Mouse (Mus musculus) adrenal gland, postnatal 10 days (tissue): Measurements from ENCODE around the gene Nckap5. TPM values are rescaled to one million over a fixed set of nuclear protein-coding genes. Genes with fewer than 3 reads are reported as not detected.

Experiments used
- DNase-seq: peaks from one replicate; pipeline ENCODE4 v3.0.0; 2021; ENCODE audit warnings: mixed read lengths
- total RNA-seq, 2 experiments: library from RNA; stranded (reverse); gene quantifications; 2 replicates each; pipeline ENCODE4 v1.2.3; 2021

The Nckap5 gene
- total RNA-seq, 2 experiments from 2014 or later = 22.6 to 37.4 TPM

DNA sequence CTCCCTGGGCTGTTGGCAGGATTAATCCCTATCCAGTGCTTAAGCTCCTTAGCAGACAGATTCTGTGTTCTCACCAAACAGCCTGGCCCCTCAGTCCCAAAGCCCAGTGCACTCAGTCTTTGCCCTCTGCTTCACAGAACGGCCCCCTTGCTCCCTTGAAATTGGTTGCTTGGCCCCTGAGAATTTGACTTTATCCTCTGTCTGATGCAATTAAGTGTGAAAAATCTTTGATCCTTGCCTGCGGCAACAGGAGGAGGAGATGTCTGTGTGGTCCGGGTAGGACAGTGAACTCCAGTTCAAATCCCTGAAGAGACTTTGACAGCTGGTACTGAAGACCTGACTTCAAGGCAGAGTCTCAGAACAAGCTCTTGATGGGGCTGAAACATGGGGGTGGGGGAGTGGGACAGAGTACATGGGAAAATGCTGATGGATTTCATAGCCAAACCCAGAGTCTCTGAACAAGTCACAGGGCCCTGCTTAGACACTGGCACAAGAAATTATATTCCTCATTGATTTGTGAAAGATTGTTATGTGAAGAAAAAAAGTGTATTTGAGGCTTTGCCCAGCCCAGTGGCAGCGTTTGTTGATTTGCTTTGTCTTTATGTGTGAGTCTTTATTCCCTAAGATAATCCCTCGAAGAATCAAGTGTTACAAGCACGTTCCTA, 65.0 kb downstream of the Nckap5 start:
- DNase-seq = no peak

DNA sequence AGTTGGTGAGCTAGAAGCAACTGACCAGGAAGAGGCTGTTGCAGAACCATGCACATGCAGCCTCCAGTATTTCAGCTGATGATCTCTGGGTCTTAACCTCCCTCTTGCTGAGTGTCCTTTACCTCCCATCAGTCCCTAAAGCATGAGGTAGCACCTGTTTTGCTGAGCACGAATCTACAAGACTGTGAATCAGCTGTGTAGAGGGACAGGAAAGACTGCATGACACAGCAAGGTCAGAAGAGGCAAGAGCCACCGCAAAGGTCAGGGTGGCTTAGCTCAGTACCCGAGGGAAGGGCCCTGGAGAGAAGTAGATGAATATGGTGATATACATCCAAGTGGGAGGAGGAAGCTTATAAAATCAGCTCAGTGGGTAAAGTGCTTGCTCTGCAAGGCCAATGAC, 66.4 kb downstream of the Nckap5 start:
- DNase-seq = peak; percentile 11

DNA sequence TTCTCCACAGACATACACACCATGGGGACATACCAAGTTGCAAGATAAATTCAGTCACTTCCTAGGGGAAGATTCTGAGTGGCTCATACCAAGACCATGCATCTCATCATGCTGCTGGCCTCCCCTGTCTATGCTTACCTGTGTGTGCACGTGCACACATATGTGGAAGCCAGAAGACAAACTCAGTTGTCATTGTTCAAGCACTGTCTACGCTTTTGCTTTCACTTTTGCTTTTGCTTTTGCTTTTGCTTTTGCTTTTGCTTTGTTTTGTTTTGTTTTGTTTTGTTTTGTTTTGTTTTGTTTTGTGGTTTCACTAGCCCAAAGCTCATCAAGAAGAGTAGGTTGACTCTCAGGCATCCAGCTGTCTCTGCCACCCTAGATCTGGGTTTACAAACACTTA, 67.4 kb downstream of the Nckap5 start:
- no peak for DNase-seq

DNA sequence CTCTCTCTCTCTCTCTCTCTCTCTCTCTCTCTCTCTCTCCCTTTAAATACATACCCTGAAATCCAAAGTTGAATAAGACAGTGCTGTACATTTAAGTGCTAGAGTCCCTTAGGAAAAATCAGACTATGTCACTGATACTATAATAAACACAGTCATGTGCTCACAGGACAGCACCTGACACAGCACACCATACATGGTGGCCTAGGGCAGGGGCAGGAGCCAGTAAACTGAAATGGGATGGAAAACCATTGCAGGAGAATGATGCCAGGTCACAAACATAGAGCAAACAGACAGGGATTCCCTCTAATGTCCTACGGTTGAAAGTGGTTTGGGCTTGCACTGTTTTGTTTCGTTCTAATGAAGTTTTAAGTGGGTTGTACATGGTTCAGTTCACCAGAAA, 70.2 kb downstream of the Nckap5 start:
- DNase-seq = no peak

DNA sequence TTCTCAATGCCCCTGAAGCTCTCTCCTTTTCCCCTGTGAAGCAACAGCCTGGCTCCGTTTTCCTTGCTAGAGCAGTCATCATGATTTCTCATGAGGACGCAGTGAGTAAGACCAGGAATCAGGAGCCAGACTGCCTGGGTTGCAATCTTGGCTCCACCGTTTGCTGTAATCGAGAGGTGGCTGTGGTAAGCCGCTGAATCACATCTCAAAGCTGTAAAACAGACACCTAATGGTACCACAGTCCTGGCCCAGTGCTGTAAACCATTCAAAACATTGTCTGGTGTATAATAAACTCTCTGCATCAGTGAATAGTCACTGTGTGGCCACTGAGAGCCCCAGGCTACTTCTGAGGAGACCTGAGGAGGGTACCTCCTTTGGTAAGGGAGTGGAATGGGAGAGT, 74.9 kb downstream of the Nckap5 start:
- peak; percentile 35 for DNase-seq

DNA sequence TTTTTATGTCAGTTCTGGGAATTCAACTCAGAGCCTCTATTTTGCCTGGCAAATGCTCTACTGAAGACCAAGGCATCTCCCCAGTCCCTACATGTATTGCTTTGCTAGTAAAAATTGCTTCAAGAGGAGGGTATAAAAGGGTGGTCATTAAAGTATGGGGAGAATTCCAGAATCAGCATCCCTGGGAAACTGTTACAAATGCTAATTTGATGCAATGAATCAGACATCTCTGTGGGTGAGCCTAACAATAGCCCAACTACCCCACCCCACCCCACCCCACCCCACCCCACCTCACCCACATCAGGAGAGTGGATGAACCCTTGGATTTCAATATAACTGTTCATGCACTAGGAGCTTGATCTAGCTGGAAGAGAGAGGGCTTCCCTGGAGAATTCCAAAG, 77.0 kb downstream of the Nckap5 start:
- DNase-seq = no peak

DNA sequence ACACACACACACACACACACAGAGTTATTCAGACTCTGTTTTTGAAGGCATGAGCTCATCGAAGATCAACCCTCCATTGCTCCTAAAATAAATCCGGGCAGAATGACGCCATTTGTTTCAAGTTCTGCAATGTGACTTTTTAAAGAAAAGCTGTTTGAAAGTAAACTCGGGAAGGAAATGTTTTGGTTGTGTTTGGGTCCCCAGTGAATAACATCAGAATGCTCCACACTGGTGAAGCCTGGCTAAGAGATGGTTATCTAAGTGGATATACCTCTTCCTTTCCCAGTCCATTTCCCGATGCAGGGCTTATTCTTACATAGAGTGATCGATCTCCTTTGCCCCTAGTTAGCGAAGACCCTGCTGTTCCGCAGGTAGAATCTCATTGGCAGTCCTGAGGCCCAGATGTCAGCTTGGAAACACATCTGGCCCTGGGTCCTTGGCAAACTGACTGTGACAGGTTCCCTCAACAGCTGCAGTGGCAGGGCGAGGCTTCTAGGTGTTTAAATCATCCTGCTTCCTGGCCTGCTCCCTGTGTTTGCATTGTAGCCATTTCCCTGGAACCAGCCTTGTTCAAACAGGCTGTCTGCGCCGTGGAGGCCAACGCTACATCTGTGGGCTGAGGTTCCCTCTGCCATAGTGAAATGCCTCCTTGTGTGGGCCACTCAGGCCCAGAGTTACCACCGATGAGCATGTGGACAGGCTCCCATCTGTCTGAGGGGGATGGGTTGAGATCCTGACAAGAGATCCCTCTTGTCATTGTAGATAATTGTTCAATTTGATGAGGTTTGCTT, 78.2 kb downstream of the Nckap5 start:
- DNase-seq = no peak

DNA sequence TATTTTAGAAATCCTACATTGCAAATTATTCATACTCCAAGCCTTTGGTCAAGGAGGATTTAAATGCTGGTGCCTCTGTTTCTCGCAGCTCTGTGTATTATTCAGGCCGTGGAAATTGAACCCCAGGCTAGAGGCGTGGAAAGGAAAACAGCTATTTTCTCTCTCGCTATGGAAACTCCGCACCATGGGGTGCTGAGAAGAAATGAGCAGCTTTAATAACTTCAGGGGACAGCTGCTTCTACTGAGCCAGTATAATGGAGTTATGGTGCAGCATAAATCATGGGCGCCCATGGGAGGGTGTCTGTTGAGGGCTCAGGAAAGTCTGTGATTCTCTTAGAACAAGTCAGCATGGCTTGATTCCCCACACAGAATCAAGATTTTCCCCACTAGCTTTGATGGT, 79.5 kb downstream of the Nckap5 start:
- DNase-seq = no peak

DNA sequence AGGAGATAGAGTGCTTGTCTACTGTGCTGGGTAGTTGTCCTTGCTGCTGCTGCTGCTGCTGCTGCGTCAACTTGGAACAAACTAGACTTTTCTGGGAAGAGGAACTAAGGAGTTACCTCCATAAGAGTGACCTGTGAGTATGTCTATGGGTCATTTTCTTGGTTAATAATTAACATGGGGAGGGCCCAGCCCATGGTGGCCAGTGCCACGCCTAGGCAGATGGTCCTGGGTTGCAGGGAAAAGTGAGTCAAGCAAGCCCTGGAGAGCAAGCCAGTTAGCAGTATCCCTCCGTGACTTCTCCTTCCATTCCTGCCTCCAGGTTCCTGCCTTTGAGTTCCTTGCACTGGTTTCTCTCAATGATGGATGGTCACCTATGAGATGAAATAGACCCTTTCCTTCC, 80.4 kb downstream of the Nckap5 start:
- DNase-seq = no peak

DNA sequence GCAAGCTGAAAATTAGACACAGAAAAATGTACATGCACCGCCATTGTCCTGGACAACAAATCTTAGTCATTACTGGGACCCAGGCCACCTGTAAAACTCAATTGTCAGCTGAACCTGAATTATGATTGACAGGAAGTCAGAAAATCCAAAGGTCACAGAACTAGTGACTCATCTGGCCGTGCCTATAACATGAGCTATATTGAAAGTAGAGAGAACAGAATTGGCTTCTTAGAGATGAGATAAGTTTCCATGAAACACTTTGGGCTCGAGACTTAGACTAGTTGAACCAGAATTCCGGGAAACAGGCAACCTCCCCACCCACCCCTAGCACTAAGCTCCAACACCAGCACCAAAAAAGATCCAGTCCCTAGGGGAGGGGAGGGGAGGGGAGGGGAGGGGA, 82.7 kb downstream of the Nckap5 start:
- DNase-seq = no peak

DNA sequence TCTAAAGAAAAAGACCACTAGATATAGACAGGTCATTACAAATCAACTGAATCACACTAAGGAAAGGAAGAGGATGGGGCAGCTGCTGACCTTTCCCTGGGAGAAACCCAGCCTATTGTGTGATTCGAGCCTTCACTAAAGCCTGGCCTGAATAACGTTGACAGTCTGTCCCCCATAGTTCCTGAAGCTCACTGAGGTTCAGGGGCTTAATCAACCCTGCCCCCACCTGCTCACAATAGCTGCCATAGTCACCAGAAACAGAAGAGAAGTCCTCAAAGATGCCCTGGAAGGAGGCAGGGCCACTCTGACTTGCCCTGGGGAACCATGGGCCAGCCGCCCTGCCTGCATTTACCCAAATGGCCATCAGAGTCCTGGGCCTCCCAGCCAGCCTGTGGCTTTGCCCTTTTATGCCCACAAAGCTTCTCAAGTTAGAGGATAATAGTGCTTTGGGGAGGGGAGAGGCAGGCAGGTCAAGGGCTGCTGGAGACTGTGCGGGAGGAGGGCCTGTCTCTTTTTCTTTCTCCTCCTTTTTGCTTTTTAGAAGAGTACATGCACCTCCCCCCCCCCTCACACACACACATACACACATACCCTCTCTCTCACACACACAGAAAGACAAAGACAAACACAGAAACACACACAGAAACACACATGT, 85.0 kb downstream of the Nckap5 start:
- DNase-seq = no peak

DNA sequence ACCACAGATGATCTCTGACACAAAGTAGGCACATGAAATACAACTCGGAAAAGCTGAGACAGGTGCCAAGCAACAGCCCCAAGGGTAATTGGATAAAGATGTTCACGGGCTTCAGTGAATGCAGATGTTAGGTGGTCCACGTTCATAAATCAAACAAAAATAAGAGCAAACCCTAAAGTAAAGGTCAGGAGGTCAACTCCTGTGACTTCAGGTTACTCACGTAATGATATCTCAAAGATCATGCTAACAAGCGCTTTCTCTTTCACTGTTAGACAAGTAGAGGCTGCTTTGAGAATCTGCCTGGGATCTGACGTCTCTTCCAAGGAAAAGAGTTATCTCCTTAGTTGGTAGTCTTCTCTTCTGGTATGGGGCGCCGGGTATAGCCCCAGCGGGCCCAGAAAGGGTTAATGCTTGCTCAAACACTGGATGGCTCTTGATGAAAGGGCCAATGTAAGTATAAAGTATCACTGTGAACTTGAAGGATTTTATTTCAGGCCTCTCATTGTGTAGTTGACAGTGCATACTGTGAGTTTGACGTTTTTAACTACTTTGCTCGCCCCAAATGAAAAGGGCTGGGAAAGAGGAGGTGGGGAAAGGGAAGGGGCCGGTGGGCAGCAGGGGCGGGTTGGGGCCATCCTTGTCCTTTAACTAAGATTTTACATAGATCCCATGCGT, 85.8 kb downstream of the Nckap5 start:
- no peak for DNase-seq

DNA sequence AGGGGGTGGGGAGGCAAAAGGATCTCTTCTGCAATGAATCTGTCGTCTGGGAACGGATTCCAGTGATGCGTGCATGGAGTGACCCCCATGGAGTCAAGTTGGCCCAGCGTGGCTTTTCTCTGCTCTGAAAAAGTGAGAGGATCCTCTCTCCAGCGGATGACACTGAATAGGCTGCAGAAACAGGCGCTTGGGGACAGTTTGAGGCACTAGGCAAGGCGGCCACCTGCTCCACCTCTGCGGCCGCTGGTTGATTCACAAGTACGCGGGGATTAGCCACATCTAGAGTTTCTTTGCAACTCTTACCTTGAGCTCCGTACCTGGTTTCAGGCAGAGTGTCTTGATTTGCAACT, 92.3 kb downstream of the Nckap5 start:
- no peak for DNase-seq

DNA sequence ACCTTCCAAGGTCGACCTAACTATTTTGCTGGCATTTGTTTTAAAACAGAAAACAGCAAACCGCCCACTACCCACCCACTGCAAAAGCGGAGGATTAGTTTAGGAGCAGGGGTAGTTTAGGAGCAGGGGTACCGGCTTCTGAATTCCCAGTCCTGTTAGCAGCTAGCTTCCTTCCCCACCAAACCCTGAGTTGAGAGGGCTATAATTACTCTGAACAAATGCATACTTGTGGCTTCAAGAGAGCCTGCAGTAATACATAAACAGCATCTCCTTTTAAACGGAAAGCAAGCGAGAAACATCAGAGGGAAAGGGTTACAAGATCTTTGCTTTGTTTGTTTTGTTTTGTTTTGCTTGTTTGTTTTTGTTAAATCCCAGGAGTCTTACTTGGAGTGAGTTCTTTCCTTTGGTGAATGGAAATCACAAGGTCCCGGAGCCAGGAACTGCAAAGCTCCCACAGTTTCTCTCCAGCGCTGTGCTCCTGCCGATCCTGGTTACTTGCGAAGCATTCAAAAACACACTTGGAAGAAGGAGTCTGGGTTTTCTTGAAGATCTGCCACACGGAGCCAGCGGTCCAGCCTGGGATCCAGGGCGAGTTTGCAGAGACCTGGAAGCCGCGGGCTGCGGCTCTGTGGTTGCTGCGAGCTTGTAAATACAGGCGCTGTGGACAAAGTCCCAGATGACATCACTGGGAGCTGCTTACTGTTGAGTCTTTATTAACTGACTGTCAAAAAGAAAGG, 92.9 kb downstream of the Nckap5 start:
- DNase-seq = peak; percentile 57

DNA sequence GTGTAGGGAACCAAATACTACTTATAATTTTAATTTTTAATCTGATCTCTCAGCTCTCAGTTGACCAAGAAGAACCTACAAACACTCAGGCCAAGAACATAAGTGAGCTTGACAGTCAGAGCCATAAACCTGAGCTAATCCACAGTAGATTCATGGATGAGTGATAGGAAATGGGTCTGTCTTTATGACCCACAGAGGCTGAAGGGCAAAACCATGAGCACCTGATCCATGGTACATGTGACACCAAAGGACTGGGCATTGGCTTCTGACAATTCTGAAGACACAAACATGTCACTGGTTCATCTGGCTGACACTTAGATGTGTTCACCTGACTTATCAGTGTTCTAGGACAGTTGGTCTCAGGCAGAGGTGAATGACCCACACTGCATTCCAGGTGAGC, 98.9 kb downstream of the Nckap5 start:
- DNase-seq = no peak

DNA sequence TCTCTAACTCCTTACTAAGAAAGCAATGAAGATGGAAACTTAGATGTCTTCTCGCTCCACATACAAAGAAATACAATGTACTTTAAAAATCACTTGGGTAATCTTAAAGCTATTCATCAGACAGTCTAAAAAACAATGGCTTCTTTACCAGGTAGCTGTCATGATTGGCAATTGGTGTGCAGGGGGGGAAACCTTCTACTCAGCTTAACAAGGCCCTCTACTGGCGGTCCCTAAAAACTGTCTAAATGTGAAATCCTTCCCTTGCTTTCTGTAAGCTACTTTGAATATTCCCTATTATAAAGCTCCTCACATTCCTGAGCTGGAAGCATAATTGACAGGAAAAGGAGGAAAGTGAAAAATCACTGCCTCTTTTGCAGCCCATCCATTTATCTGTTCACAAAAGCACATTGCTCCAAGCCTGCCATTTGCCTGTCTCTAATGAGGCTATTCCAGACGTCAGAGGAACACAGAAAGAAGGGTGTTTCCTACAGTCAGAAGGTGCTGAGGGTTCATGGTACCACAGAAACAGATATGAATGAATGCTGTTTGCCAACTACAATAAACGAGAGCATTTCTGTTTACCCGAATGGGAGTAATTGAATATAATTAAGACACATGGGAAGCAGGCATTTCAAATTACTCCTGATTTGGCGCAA, 104.1 kb downstream of the Nckap5 start:
- DNase-seq = peak; percentile 27

DNA sequence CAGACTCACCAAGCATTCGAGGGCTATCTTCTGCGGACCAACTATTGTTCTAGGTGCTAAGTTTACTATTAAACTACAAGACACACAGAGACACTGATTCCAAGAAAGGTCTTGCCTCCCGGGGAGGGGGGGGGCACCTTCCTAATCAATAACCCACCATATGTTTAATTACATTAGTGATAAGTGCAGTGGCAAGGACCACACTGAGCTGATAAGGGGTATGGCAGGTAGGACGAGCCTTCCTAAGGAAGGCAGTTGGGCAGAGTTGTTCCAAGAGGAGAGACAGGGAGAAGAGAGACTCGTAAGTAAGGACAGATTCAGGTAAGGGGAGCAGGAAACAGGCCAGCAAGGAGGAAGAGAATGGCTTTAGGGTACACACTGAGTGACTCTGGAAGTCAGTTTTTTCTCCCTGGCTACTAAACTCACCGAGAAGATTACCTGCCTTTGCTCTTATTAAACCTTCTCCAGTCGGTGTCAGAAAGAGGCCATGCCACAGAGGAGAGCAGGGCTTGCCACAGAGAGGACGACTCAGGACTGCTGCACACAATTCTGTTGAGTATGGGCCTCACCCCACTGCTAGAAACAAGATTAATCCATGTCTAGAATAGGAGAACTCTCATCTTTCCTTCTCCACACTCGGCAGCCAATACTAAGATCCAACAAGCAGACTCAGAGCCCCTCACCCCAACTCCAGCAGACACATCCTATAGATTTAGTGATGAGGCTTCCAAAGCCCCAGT, 104.8 kb downstream of the Nckap5 start:
- no peak for DNase-seq

DNA sequence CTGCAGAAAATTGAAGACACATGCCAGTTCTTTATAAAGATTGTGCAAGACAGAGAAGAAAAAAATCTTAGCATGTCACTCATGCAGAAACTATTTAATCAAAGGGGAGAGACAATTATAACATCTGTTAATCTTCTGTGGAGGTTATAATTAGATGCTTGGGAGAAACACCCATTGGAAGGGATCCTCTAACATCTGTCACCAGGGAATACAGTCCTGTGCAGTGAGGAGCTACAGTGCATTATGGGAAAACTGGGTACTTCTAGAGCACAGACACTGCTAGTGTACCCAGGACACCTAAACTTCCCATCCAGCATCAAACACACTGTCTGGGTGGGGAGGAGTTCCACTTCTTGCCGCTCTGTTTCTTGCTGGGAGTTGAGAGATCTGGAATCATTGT, 108.7 kb downstream of the Nckap5 start:
- no peak for DNase-seq

DNA sequence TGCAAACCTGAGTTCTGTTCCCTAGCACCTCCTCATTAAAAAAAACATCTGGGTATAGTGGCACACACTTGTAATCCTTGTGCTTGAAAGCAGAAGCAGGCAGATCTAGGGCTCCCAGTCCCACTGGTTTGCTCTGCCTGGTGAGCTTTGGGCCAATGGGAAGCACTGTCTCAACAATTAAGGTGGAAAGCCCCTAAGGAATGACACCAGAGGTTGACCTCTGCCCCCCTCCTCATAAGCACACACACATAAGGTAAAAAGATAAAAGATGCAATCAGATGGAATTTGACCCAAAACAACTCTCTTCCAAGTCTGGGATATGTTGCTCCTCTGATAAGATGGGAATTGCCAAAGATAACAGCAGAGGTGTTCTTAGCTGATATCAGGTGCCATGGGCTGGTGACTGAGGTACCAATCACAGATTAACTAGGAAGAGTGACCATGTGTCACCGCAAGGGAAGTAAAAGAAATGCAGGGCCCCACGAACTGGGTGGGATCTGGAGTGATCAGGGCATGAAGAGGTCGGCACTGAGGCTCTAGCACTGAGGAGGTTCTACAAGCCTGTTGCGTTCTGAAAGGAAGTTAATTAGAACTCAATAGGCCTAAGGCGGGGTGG, 110.8 kb downstream of the Nckap5 start:
- DNase-seq = no peak

DNA sequence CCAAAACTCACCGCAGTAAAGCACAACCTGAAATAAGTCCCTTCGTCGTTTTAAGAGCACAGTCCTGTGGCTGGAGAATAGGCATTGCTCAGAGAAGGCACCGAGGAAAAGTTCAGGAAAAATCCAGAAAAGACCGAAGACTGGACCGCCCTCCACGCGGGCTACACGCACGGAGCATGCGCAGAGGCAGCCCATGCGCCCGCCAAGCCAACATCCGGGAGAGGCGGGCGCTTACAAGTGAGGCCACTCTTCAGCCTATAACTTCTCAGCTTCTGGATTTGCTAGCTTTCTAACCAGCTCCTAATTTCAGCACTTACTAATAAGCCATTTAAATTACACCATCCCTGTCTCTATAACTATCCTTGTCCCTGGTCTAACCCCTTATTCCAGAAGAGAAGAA, 124.0 kb downstream of the Nckap5 start:
- DNase-seq = no peak

DNA sequence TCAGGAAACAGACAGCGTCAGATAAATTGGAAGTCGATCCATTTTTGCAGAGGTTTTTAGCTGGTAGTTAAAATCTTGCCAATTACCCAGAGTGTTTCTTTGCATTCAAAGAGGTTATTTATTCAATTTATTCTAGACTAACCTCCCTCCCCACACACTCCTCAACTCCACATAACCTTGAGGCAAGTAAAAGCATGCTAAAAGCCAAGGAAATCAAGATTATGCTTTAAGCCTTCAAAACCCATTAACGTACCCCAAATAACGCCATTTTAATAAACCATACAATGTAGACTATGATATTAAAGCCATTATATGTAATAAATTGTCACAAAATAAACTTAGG, 129.7 kb downstream of the Nckap5 start:
- no peak for DNase-seq
